Mouse (Mus musculus): ENCODE measurements around the gene Padi2.

Padi2 gene

GRCm38 (mm10) chr4:140925648-140926047, 19.5 kb downstream of the Padi2 start:
- no peak for DNase-seq

- DNase-seq, result no peak
Measured at GRCm38 (mm10) chr4:140928349-140928748, 22.2 kb downstream of the Padi2 start.

GRCm38 (mm10) chr4:140929745-140930144, 23.6 kb downstream of the Padi2 start:
- DNase-seq, result no peak

- no peak for DNase-seq
Measured at GRCm38 (mm10) chr4:140930900-140931470, 24.8 kb downstream of the Padi2 start.

GRCm38 (mm10) chr4:140935643-140936042, 29.5 kb downstream of the Padi2 start:
- no peak for DNase-seq

GRCm38 (mm10) chr4:140944356-140944755, 38.2 kb downstream of the Padi2 start:
- DNase-seq, result no peak

- no peak for DNase-seq
Measured at GRCm38 (mm10) chr4:140944961-140945442, 38.9 kb downstream of the Padi2 start.

GRCm38 (mm10) chr4:140945571-140945970, 39.4 kb downstream of the Padi2 start:
- no peak for DNase-seq

- DNase-seq, result no peak
Measured at GRCm38 (mm10) chr4:140946048-140946447, 39.9 kb downstream of the Padi2 start.

GRCm38 (mm10) chr4:140946580-140947205, 40.5 kb downstream of the Padi2 start:
- no peak for DNase-seq

- peak in 1 of 2 experiments; percentile 63 for DNase-seq
Measured at GRCm38 (mm10) chr4:140947487-140948440, 41.6 kb downstream of the Padi2 start.

- DNase-seq, result no peak
Measured at GRCm38 (mm10) chr4:140948481-140948880, 42.3 kb downstream of the Padi2 start.

- DNase-seq, result no peak
Measured at GRCm38 (mm10) chr4:140949052-140949451, 42.9 kb downstream of the Padi2 start.

GRCm38 (mm10) chr4:140949616-140950015, 43.5 kb downstream of the Padi2 start:
- no peak for DNase-seq

GRCm38 (mm10) chr4:140950574-140950973, 44.4 kb downstream of the Padi2 start:
- DNase-seq, result no peak

- DNase-seq, result no peak
Measured at GRCm38 (mm10) chr4:140951861-140952641, 45.9 kb downstream of the Padi2 start.

GRCm38 (mm10) chr4:140957131-140957702, 51.1 kb downstream of the Padi2 start:
- DNase-seq, result no peak

GRCm38 (mm10) chr4:140957725-140958124, 51.6 kb downstream of the Padi2 start:
- DNase-seq, result peak; percentile 63 to 69

- no peak for DNase-seq
Measured at GRCm38 (mm10) chr4:140958319-140958718, 52.2 kb downstream of the Padi2 start.

GRCm38 (mm10) chr4:140959128-140959679, 53.1 kb downstream of the Padi2 start:
- no peak for DNase-seq

GRCm38 (mm10) chr4:140959715-140960479, 53.8 kb downstream of the Padi2 start:
- no peak for DNase-seq
